Mouse (Mus musculus) neutrophil, adult 5-6 weeks (primary cell): ENCODE data around the gene Adm2. TPM values are rescaled to one million over a fixed set of nuclear protein-coding genes. Genes with fewer than 3 reads are reported as not detected.

Source experiments
- ATAC-seq: fragments of 151-379, 151-347 bp; 2 replicates; pipeline ENCODE4 v1.8.0; 2017; ENCODE audit warnings: mild to moderate bottlenecking, moderate TSS enrichment; ENCODE audit not compliant: insufficient number of reproducible peaks, poor library complexity, low FRiP score, severe bottlenecking; ENCODE audit errors: extremely low read depth
- total RNA-seq: library from RNA; stranded (forward); fragments of 200-1000 nt; gene quantifications from 2 replicates; pipeline ENCODE4 v1.2.3, GENCODE M21; 2017

Gene Adm2
- total RNA-seq, 1 experiment from 2014 or later: not detected

GRCm38 (mm10) chr15:89351302-89351701 lies 28.8 kb downstream of the Adm2 start:
- no peak for ATAC-seq

- no peak for ATAC-seq
These were observed 29.5 kb downstream of the Adm2 start for GRCm38 (mm10) chr15:89352054-89352453.

- no peak for ATAC-seq
These were observed 30.3 kb downstream of the Adm2 start for GRCm38 (mm10) chr15:89352795-89353194.

GRCm38 (mm10) chr15:89353837-89354236 lies 31.3 kb downstream of the Adm2 start:
- ATAC-seq: no peak

GRCm38 (mm10) chr15:89354455-89354854 lies 31.9 kb downstream of the Adm2 start:
- no peak for ATAC-seq

GRCm38 (mm10) chr15:89355241-89356187 lies 33.0 kb downstream of the Adm2 start, which contains the start of the genes Lmf2 and Ncaph2:
Gene Lmf2 (minus strand): TSS chr15:89355659.
Gene Ncaph2 (plus strand): TSS chr15:89355719.
- ATAC-seq: peak; percentile 90

- no peak for ATAC-seq
These were observed 33.9 kb downstream of the Adm2 start for GRCm38 (mm10) chr15:89356372-89356771.

GRCm38 (mm10) chr15:89358784-89359183 lies 36.3 kb downstream of the Adm2 start:
- no peak for ATAC-seq

- ATAC-seq: no peak
These were observed 40.5 kb downstream of the Adm2 start for GRCm38 (mm10) chr15:89363051-89363450.

- no peak for ATAC-seq
These were observed 42.6 kb downstream of the Adm2 start for GRCm38 (mm10) chr15:89365141-89365551.

GRCm38 (mm10) chr15:89372068-89372467 lies 49.5 kb downstream of the Adm2 start:
- ATAC-seq: no peak

- no peak for ATAC-seq
These were observed 50.0 kb downstream of the Adm2 start for GRCm38 (mm10) chr15:89372536-89372935.

GRCm38 (mm10) chr15:89373027-89373761 lies 50.7 kb downstream of the Adm2 start:
- peak; percentile 69 for ATAC-seq

GRCm38 (mm10) chr15:89373762-89374248 lies 51.3 kb downstream of the Adm2 start, which contains the start of gene Sco2:
Gene Sco2 (minus strand): TSS chr15:89373846.
- ATAC-seq: peak; percentile 57

Other genes starting within 250 kb of the Adm2 start
- gene Trabd, start 247.6 kb upstream of the Adm2 start, total RNA-seq: 47.6 and 55.9 TPM in 2 replicates
- 22.9 and 26.8 TPM in 2 replicates for gene Selenoo, start 233.6 kb upstream of the Adm2 start, total RNA-seq
- gene Tubgcp6, start 199.6 kb upstream of the Adm2 start, total RNA-seq: 47.3 and 49.6 TPM in 2 replicates
- 53.8 and 58.4 TPM in 2 replicates for gene Hdac10, start 194.0 kb upstream of the Adm2 start, total RNA-seq
- 6.9 and 9.0 TPM in 2 replicates for gene Mapk12, start 182.0 kb upstream of the Adm2 start, total RNA-seq
- 47.4 and 48.7 TPM in 2 replicates for gene Mapk11, start 173.1 kb upstream of the Adm2 start, total RNA-seq
- 15.7 and 18.9 TPM in 2 replicates for gene Plxnb2, start 141.9 kb upstream of the Adm2 start, total RNA-seq
- 14.3 and 14.5 TPM in 2 replicates for gene Dennd6b, start 126.2 kb upstream of the Adm2 start, total RNA-seq
- 40.1 and 41.9 TPM in 2 replicates for gene Ppp6r2, start 111.2 kb upstream of the Adm2 start, total RNA-seq
- gene Sbf1, start 7.4 kb upstream of the Adm2 start, total RNA-seq: 116 and 134 TPM in 2 replicates
- not detected in 2 replicates for gene Miox, start 11.7 kb downstream of the Adm2 start, total RNA-seq
- 30.7 and 41.3 TPM in 2 replicates for gene Lmf2, start 32.9 kb downstream of the Adm2 start, total RNA-seq
- gene Ncaph2, start 33.0 kb downstream of the Adm2 start, total RNA-seq: 75.0 and 93.6 TPM in 2 replicates
- gene Sco2, start 51.1 kb downstream of the Adm2 start, total RNA-seq: 5.4 and 7.2 TPM in 2 replicates
- 0.23 and 0.86 TPM in 2 replicates for gene Tymp, start 54.3 kb downstream of the Adm2 start, total RNA-seq
- gene Odf3b, start 56.6 kb downstream of the Adm2 start, total RNA-seq: not detected in 2 replicates
- gene Klhdc7b, start 62.2 kb downstream of the Adm2 start, total RNA-seq: not detected in 2 replicates
- not detected in 2 replicates for gene Syce3, start 87.8 kb downstream of the Adm2 start, total RNA-seq
- 6.3 and 6.8 TPM in 2 replicates for gene Cpt1b, start 103.1 kb downstream of the Adm2 start, total RNA-seq
- 32.0 TPM in 2 replicates for gene C730034F03Rik, start 106.9 kb downstream of the Adm2 start, total RNA-seq
- gene Gm44502, start 107.0 kb downstream of the Adm2 start, total RNA-seq: 1.1 and 1.3 TPM in 2 replicates
- 108 and 124 TPM in 2 replicates for gene Chkb, start 107.2 kb downstream of the Adm2 start, total RNA-seq
- gene Mapk8ip2, start 131.2 kb downstream of the Adm2 start, total RNA-seq: not detected in 2 replicates
- 13.3 and 14.2 TPM in 2 replicates for gene Arsa, start 154.7 kb downstream of the Adm2 start, total RNA-seq
- gene Shank3, start 176.9 kb downstream of the Adm2 start, total RNA-seq: 0.37 TPM in 1 of 2 replicates, not detected in the other
- gene Acr, start 245.6 kb downstream of the Adm2 start, total RNA-seq: not detected in 2 replicates